Mouse (Mus musculus) limb, embryonic 15.5 days (tissue): ENCODE measurements around the gene Ydjc. TPM values are rescaled to one million over a fixed set of nuclear protein-coding genes. Genes with fewer than 3 reads are reported as not detected.

Source experiments
- ATAC-seq: fragments of 200-750 bp; cut with Nextera tagmentation; 2 replicates; pipeline ENCODE4 v1.8.0; 2017; ENCODE audit warnings: low read depth, moderate TSS enrichment; ENCODE audit not compliant: insufficient number of reproducible peaks, low FRiP score, low TSS enrichment
- H3K27ac ChIP-seq: fragments of 300-500 bp; sonication (generic); 2 replicates; pipeline ENCODE4 v1.5.1; 2015; ENCODE audit warnings: moderate library complexity, mild to moderate bottlenecking, inconsistent platforms
- H3K27me3 ChIP-seq: fragments of 300-500 bp; sonication (generic); 2 replicates; pipeline ENCODE4 v1.6.1; 2015; ENCODE audit warnings: inconsistent platforms
- H3K36me3 ChIP-seq: fragments of 300-500 bp; sonication (generic); 2 replicates; pipeline ENCODE4 v1.6.1; 2015; ENCODE audit warnings: inconsistent platforms
- H3K4me1 ChIP-seq: fragments of 300-500 bp; sonication (generic); 2 replicates; pipeline ENCODE4 v1.6.1; 2015; ENCODE audit warnings: inconsistent platforms
- H3K4me2 ChIP-seq: fragments of 300-500 bp; sonication (generic); 2 replicates; pipeline ENCODE4 v1.6.1; 2015; ENCODE audit warnings: mild to moderate bottlenecking, inconsistent platforms
- H3K4me3 ChIP-seq: fragments of 300-500 bp; sonication (generic); 2 replicates; pipeline ENCODE4 v1.5.1; 2015; ENCODE audit warnings: mild to moderate bottlenecking, inconsistent platforms
- H3K9ac ChIP-seq: fragments of 300-500 bp; sonication (generic); 2 replicates; pipeline ENCODE4 v1.6.1; 2015; ENCODE audit warnings: inconsistent platforms
- H3K9me3 ChIP-seq: fragments of 300-500 bp; sonication (generic); 2 replicates; pipeline ENCODE4 v1.6.1; 2016; ENCODE audit warnings: inconsistent platforms
- WGBS: fragments of 180-500 bp; shearing (Covaris S2); methylation state at CpG from one replicate; pipeline ENCODE4 v1.1.7; 2015; 5-methylcytosine and 5-hydroxymethylcytosine counted together
- microRNA counts: library from miRNA; unstranded; fragments of <30 nt; microRNA quantifications from one replicate; lab custom pipeline; 2016
- microRNA-seq: library from miRNA; unstranded; fragments of <30 nt; microRNA quantifications from one replicate; pipeline ENCODE4, GENCODE M21; 2016
- polyA plus RNA-seq: library from polyadenylated mRNA; unstranded; fragments of >200 nt; fragmentation: Nextera tagmentation; extraction: Ambion mirVana; gene quantifications from 2 replicates; pipeline ENCODE4 v1.2.1, GENCODE M21; 2015

Ydjc gene
- polyA plus RNA-seq, 1 experiment from 2014 or later: 14.0 TPM

DNA sequence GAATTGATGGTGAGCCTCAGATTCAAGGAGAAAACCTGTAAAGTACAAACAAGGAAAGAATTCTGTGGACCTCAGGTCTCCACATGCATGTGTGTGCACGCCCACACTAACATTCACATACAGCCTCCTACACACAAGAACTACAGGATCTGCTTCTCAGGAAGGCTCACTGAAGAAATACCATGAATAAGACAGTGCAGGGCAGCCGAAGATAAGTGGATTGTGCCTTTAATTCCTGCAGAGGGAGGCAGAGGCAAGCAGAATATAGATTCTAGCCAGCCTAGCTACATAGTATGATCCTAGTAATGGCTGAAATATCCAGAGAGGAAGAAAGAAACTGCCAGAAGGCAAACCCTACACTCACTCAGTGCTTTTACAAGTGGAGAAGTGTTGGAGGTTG, 57.6 kb downstream of the Ydjc start:
- Histone ChIP-seq H3K9me3 (no peaks in the 10 kb centered on the region), H3K27ac (peak overlapping the region; percentile 84; the same call in 1 of the 2 replicates), H3K9ac (no peak overlapping the region), H3K4me2 (no peak overlapping the region; the same call in 1 of the 2 replicates), H3K4me1 (peaks cover 13% of the 10 kb centered on the region), H3K4me3 (peak overlapping the region; percentile 99; the same call in 1 of the 2 replicates), H3K36me3 (no peaks in the 10 kb centered on the region; the same call in 1 of the 2 replicates), H3K27me3 (0 out of 2 replicates have a peak, but pooled peaks cover 7% of the 10 kb centered on the region)
- peak; percentile 48; the same call in 1 of the 2 replicates for ATAC-seq
- WGBS: 50% methylated on average over 2 of the region's 2 CpGs

DNA sequence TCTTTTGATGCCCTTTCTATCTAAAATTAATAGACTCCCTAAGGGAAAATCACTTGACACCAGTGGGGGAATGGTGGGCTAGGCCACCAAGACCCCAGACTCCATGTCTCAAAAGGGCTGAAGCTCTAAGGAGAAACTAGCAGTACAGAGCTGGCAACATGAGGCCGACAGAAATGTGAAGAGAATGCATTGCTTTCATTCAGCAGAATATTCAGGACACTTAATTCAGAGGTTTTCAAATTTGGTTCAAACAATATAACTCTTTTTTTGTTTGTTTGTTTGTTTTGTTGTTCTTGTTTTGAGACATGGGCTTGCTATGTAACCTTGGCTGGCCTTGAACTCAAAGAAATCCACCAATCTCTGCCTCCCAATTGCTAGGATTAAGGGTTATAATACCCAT, 58.1 kb downstream of the Ydjc start, which contains the start of gene Ube2l3:
Gene Ube2l3 (minus strand): TSS at position 101 of the 400 bp plus-strand sequence.
- WGBS: 84% methylated on average over 1 of the region's 1 CpGs
- peak within 1 kb of the TSS; percentile 99 for H3K4me3 ChIP-seq
- no peak for ATAC-seq
- H3K36me3 ChIP-seq: no peaks in the 10 kb centered on the region; the same call in 1 of the 2 replicates
- H3K9me3 ChIP-seq: no peaks in the 10 kb centered on the region
- H3K9ac ChIP-seq: no peak within 1 kb of the TSS
- H3K4me2 ChIP-seq: peak within 1 kb of the TSS; percentile 61
- peak within 1 kb of the TSS; percentile 84; the same call in 1 of the 2 replicates for H3K27ac ChIP-seq
- H3K27me3 ChIP-seq: 0 out of 2 replicates have a peak, but pooled peaks cover 7% of the 10 kb centered on the region
- H3K4me1 ChIP-seq: peaks cover 13% of the 10 kb centered on the region

DNA sequence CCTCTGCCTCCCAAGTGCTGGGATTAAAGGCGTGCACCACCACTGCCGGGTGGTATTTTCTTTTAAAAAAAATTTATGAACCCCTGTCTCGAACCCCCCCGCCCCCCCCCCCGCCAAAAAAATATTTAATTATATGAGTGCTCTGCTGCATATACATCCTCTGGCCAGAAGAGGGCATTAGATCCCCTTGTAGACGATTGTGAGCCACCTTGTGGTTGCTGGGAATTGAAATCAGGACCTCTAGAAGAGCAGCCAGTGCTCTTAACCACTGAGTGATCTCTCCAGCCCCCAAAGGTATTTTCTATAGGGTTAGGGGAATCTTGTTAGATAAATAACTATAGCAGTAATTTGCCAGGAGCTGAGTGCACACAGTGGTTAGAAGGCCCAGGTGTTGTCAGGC, 60.6 kb downstream of the Ydjc start:
- peaks cover 25% of the 10 kb centered on the region for H3K4me1 ChIP-seq
- WGBS: 10% methylated on average over 6 of the region's 6 CpGs
- H3K4me2 ChIP-seq: no peak overlapping the region
- H3K9me3 ChIP-seq: no peaks in the 10 kb centered on the region
- H3K9ac ChIP-seq: no peak overlapping the region
- no peak overlapping the region for H3K27ac ChIP-seq
- no peaks in the 10 kb centered on the region for H3K36me3 ChIP-seq
- H3K27me3 ChIP-seq: peaks cover 23% of the 10 kb centered on the region
- no peak for ATAC-seq
- no peak overlapping the region for H3K4me3 ChIP-seq

DNA sequence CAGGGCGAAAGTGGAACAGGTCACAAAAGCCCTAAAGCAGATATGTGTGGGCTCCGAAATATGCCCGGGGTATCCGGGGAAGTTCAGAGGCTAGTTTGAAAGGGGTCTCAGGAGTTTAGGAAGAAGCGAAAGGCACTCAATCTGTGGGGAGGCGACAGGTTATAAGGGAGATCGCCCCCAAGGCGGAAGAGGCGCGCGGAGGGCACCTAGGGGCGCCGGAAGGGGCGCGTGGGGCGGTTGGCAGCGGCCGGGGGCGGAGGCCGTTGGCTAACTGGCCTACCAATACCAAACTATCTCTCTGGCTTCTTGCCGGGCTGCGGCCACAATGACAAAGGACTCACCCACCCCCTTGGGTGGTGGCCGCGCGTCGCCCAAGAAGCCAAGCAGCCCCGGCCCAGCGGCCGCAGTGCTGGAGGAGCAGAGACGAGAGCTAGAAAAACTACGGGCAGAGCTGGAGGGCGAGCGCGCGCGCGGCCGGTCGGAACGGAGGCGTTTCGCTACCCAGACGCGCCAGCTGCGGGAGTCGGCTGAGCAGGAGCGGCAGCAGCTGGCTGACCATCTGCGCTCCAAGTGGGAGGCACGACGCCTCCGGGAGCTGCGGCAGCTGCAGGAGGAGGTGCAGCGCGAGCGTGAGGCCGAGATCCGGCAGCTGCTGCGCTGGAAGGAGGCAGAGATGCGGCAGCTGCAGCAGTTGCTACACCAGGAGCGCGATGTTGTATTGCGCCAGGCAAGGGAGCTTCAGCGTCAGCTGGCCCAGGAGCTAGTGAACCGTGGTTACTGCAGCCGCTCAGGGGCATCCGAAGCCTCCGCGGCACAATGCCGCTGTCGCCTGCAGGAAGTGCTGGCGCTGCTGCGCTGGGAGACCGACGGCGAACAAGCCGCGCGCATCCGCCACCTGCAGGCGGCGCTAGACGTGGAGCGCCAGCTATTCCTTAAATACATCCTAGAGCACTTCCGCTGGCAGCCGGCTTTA, 64.3 kb downstream of the Ydjc start, which contains the start of gene Rimbp3:
Gene Rimbp3 (plus strand): TSS at position 215 of the 973 bp plus-strand sequence.
- Histone ChIP-seq H3K27ac (peak within 1 kb of the TSS; percentile 1; the same call in 1 of the 2 replicates), H3K4me3 (peak within 1 kb of the TSS; percentile 55), H3K9ac (peak within 1 kb of the TSS; percentile 18; the same call in 1 of the 2 replicates), H3K27me3 (peaks cover 45% of the 10 kb centered on the region), H3K4me1 (peaks cover 23% of the 10 kb centered on the region), H3K4me2 (peak within 1 kb of the TSS; percentile 97), H3K9me3 (no peaks in the 10 kb centered on the region), H3K36me3 (no peaks in the 10 kb centered on the region)
- WGBS: 1% methylated on average over 85 of the region's 85 CpGs
- ATAC-seq: peak; percentile 70

DNA sequence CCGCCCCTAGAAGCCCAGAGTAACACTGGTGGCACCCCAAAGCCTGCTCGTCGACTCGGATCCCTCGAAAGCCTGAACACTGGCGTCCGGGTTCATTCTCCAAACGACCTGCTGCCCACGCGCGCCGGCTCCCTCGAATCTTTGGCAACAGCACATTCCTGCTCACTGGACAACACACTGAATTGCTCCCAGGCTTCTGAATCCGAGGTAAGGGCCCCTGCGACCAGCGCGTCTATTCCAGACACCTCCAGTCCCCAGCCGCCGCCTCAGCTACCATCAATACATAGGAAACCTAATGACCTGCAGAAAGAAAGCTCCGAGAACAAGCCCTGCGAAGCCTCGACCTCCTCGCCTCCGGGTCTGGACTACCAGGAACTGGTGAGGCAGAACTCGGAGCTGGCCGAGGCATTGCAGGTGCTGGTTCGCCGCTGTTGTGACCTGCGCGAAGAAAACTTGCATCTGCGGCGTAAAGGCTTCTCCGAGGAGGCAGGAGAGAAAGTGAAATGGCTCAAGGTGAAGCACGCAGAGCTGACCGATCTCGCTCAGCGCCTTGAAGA, 65.1 kb downstream of the Ydjc start:
- H3K27me3 ChIP-seq: peaks cover 45% of the 10 kb centered on the region
- H3K27ac ChIP-seq: no peak overlapping the region
- no peaks in the 10 kb centered on the region for H3K36me3 ChIP-seq
- ATAC-seq: no peak
- H3K4me1 ChIP-seq: peaks cover 23% of the 10 kb centered on the region
- peak overlapping the region; percentile 97 for H3K4me2 ChIP-seq
- no peaks in the 10 kb centered on the region for H3K9me3 ChIP-seq
- H3K9ac ChIP-seq: peak overlapping the region; percentile 18; the same call in 1 of the 2 replicates
- H3K4me3 ChIP-seq: peak overlapping the region; percentile 55
- under 1% methylated on average over 37 of the region's 37 CpGs for WGBS

MicroRNA genes within 50 kb of the gene (microRNA counts, 519-probe panel; counts per million panel counts)
- microRNA mmu-miR-130b (lab: Ali Mortazavi, UCI): 3,407 counts per million, percentile 79 among the panel's probes with 10 or more counts
- microRNA mmu-miR-301b (lab: Ali Mortazavi, UCI): 2,498 counts per million, percentile 52 among the panel's probes with 10 or more counts

Small RNA genes lying within 50 kb of the gene (microRNA-seq; reads per million reads assigned to microRNA genes)
- gene Mir130b (3,037 reads per million, percentile 84 among the genes with 10 or more reads in this experiment), gene Mir301b (56.1 reads per million, percentile 42 among the genes with 10 or more reads in this experiment)

Other genes with a start within 250 kb of the Ydjc start
- 28.6 and 29.6 TPM in 2 replicates for gene Ppm1f, start 248.2 kb upstream of the Ydjc start, polyA plus RNA-seq
- 155 and 161 TPM in 2 replicates for gene Mapk1, start 161.2 kb upstream of the Ydjc start, polyA plus RNA-seq
- gene Ypel1, start 74.9 kb upstream of the Ydjc start, polyA plus RNA-seq: 19.4 and 26.2 TPM in 2 replicates
- 130 and 134 TPM in 2 replicates for gene Ppil2, start 33.4 kb upstream of the Ydjc start, polyA plus RNA-seq
- 15.6 and 19.2 TPM in 2 replicates for gene 2610318N02Rik, start 19.5 kb upstream of the Ydjc start, polyA plus RNA-seq
- 66.9 and 70.1 TPM in 2 replicates for gene Sdf2l1, start 12.2 kb upstream of the Ydjc start, polyA plus RNA-seq
- 0.63 and 0.93 TPM in 2 replicates for gene Ccdc116, start 2.6 kb downstream of the Ydjc start, polyA plus RNA-seq
- 313 and 321 TPM in 2 replicates for gene Ube2l3, start 58.0 kb downstream of the Ydjc start, polyA plus RNA-seq
- gene Rimbp3, start 64.0 kb downstream of the Ydjc start, polyA plus RNA-seq: 0.27 and 0.32 TPM in 2 replicates
- 4.1 and 4.7 TPM in 2 replicates for gene Hic2, start 89.0 kb downstream of the Ydjc start, polyA plus RNA-seq
- gene Tmem191c, start 131.5 kb downstream of the Ydjc start, polyA plus RNA-seq: 10.1 and 10.2 TPM in 2 replicates
- gene Serpind1, start 186.8 kb downstream of the Ydjc start, polyA plus RNA-seq: 0.68 and 1.1 TPM in 2 replicates